Mouse (Mus musculus) adrenal gland, adult 2 months (tissue): Measurements from ENCODE around the gene Frat1. TPM values are rescaled to one million over a fixed set of nuclear protein-coding genes. Genes with fewer than 3 reads are reported as not detected.

Experiments
- DNase-seq: peaks from one replicate; pipeline ENCODE4 v3.0.0; 2021
- polyA plus RNA-seq: library from polyadenylated mRNA; depleted of rRNA; stranded (reverse); fragments of >200 nt; gene quantifications from 2 replicates; pipeline ENCODE4 v1.2.3, GENCODE M21; 2012
- total RNA-seq, 2 experiments: library from RNA; stranded (reverse); gene quantifications; 2 replicates each; pipeline ENCODE4 v1.2.3; 2021

Gene Frat1
- total and polyA plus RNA-seq, 3 experiments = 3.8 to 10.8 (median 9.7) TPM

DNA sequence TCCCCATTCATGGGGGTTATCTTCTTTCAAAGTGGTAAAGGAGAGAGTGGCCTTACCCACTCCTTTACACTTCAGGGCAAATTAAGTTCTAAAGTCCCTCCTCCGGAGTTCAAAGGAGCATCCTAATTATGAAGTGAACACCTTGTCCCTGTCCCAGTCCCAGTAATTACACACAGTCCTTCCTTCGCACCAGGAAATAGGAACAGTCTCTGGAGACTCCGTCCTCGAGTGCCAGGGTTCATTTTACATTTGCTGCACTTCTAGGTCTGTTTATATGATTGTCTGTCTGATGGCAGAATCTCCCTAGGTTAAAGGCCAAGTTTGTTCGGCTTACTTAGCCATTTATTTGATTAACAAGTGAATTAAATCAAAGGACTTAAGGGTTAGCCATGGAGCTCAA, 13.4 kb upstream of the Frat1 start:
- DNase-seq = no peak

DNA sequence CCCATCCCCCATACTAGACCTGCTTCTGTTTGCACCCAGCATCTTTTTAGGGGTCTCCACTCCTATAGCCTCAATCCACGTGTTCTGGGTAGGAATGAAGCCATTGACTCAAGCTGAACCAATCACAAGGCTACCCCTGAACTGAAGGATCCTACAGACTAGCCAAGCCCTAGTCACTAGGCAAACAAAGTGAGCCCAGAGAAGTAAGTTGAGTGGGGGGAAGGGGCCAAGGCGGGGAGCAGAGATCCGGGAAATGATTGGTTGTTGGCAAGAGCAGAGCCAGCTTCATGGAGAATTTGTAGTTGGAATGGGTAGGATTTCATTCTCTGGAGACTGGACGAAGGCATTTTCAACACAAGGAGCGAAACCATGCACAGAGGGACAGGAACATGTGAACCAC, 12.9 kb upstream of the Frat1 start:
- no peak for DNase-seq

DNA sequence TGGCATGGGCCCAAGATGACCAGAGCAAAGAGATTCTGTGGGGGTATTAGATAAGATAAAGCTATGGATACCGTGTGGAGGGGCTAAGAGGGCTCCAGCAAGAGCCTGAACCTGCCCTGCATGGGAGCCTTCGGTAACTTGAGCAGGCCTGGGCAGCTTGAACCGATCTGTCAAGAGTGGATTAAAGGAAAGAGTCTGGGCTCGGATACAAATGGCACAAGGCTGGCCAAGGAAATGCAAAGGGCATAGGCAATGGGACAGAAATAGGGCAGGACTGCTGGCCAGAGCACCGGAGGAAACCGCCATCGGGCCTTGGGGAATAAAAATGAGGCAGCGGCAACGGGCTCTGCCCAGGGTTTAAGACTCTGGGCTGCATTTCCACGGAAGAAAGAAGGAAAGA, 12.4 kb upstream of the Frat1 start:
- DNase-seq = peak; percentile 35

DNA sequence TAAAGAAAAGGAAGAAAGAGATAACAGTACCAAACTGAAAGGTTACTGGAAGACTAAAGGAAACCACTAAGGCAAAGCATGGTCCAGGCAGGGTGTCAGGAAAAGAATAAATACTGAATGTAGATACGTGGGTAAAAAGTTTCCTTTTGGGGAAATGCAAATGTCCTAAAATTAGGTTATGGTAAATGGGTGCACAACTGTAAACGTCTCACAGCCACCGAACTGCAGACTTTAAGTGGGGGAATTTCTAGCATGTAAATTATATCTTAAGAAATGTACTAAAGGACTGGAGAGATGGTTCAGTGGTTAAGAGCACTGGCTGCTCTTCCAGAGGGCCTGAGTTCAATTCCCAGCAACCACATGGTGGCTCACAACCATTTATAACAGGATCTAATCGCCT, 11.0 kb upstream of the Frat1 start:
- DNase-seq = no peak

DNA sequence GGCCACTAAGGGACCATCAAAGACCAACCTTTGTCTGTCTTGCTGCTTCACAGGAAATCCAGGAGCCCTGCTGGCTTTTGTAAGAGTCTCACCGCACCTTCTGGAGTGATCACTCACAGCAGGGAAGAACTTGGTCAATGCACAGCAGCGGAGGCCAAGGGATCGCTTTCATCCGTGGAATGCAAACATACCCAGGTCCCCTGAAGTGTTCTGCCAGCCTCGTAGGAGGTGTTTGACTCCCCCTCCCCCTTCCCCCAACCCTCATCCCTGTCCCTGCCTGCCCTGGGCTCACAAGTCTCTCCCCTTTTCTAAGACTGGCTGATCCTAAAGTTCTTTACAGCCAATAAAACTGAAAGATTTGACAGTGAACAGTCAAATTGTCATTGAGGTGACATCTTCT, 8.3 kb upstream of the Frat1 start:
- no peak for DNase-seq

DNA sequence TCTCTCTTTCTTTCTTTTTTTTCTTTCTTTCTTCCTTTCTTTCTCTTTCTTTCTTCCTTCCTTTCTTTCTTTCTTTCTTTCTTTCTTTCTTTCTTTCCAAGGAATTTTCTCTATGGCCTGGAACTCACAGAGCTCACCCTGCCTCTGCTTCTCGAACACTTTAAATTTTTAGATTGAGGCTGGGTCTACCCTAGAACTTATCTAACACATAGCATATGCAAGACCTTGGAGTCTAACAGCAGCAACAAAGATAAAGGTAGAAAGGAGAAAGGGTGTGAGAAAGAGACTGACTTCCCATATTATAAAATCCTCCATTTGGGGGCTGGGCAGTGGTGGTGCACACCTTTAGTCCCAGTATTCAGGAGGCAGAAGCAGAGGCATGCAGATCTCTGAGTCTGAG, 7.2 kb upstream of the Frat1 start:
- DNase-seq = no peak

DNA sequence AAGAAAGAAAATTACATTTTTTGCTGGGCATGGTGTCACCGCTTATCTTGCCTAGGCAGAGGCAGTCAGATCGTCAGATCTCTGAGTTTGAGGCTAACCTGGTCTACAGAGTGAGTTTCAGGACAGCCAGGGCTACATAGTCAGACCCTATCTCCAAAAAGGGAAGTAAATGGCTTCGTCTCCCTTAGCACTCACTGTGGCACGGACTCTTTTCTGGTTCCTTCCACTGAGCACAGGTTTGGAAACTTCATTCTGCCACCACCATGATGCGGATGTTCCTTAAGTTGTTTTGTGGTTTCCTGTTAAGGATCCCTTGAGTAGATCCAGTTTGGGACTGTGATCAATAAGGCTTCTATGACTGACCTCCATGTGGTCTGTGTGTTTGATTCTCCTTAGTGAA, 4.8 kb upstream of the Frat1 start:
- DNase-seq = no peak

DNA sequence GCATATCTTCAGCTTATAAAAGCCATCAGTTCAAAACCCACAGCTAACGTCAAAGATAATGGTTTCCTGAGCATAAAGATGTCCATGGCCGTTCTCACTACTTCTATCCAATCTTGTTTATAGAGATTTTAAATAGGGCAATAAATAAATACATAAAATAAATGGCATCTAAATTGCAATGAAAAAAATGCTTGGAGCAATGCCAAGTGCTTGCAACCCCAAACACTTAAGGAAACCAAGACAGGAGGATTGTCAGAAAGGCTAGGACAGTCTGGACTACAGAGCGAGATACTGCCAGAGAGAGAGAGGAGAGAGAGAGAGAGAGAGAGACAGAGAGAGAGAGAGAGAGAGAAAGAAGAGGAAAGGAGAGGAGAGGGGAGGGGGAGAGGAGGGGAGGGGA, 3.2 kb upstream of the Frat1 start:
- DNase-seq = no peak

DNA sequence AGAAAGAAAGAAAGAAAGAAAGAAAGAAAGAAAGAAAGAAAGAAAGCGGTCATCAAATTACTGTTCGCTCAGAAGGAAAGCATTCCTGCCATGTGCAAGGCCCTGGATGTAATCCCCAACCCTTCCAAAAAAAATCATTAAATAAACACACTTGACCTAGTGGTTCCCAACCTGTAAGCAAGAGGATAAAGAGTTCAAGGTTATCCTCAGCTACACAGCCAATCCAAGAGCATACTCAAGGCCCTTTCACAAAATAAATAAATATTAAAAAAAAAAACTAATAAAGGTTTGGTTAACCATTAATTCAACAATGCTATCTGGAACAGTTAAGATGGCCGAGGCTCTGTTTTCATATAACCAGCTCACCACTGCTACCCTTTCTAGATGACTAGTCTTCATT, 829 bp upstream of the Frat1 start:
- DNase-seq = no peak

DNA sequence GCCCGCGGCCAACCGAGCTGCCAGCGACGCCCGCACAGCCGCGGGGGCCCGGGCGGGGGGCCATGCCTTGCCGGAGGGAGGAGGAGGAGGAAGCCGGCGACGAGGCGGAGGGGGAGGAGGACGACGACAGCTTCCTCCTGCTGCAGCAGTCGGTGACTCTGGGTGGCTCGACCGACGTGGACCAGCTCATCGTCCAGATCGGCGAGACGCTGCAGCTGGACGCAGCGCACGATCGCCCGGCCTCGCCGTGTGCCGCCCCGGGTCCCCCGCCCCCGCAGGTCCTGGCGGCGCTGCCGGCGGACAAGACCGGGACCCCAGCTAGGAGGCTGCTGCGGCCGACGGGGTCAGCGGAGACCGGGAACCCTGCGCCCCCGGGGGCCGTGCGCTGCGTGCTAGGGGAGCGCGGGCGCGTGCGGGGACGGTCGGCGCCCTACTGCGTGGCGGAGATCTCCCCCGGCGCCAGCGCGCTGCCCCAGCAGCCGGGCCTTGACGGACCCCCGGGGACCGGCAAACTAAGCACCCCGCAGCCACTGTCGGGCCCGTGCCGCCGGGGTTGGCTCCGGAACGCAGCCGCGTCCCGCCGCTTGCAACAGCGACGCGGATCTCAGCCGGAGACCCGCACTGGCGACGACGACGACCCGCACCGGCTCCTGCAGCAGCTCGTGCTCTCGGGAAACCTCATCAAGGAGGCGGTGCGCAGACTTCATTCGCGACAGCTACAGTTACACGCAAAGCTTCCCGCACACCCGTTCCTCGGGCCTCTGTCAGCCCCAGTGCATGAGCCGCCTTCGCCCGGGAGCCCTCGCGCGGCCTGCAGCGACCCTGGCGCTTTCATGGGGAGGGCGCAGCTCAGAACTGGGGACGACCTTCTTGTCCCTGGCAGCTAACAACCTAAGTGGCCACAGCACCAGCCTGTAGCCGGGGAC, 599 bp downstream of the Frat1 start:
- peak; percentile 70 for DNase-seq

DNA sequence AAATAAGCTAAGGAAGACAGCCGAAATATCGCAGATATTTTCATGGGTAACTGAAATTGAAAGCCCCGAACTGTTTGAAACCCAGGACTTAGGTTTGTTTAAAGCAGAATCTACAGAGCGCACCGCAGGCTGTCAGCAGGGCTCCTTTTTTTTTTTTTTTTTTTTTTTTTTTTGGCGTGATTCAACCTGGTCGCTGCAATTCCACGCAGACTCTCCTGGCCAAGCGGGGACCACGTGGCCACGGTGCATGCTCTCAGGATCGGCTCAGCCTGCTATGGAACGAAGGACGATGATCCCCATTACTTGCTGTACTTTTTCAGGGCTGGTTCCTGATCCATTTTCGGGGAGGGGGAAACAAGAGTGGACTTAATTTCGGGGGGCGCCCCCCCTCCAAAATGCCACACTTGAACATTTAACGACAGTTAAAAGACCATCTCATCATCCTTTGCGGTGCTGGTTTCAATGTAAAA, 1.4 kb downstream of the Frat1 start:
- DNase-seq = peak; percentile 76

DNA sequence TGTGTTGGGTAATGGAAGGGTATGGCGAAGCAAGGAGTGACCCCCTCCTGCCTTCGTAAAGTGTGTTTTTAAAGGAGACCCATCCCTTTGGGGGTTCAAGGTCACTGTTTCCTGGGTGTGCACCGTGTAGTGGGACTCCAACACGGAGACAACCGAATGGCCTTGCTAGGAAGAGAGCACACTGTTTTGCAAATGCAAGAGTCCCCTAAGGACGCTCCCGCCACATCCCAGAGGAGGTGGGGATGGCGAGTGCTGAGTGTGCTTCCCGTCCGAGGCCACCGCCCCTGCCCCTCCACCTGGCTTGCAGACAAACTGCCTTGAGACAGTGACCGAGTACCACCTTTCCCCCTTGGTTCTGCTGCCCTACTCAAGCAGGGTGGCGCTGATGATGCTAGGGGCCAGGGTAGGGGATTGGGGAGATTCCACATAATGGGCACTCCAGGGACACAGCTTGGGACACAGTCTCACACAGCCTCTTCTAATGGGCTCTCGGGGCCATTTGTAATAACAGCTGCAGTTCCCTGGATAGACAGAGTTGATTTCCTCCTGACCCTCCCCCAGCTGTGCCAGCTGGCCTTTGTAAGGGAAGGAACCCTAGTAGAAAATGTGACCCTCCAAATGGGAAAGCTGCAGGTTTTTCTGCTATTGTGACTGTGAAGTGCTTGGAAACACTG, 2.1 kb downstream of the Frat1 start:
- DNase-seq = no peak

DNA sequence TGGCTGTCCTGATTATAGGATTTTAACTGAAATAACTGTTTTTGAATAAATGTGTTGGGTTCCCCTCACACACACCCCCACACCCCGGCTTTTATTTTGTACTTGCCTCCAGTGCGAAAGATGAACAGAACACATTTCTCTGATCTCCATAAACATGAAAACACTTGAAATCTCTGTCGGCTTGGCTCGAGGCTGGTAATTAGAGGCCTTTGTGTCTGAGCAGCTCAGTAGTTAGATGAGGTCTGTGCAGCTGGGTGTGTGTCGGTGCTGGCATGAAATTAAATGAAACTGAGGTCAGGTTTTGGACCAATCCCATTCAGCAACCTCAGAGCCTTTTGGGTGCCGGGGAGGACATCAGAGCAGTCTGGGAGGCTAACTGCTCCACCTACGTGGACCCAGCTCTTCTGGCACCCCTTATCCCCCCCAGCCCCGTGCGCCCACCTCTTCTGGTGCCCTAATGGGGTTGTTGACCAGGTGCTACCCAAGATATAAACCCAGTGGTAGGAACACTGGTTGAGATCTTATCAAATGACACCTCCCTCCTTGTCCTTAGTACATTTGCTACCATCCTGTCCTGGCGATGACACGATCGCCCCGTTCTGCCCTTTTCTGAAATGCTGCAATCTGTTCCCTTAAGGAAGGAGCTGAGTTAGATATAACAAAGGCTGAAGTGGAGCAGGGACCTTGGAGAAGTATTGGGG, 2.9 kb downstream of the Frat1 start:
- no peak for DNase-seq

DNA sequence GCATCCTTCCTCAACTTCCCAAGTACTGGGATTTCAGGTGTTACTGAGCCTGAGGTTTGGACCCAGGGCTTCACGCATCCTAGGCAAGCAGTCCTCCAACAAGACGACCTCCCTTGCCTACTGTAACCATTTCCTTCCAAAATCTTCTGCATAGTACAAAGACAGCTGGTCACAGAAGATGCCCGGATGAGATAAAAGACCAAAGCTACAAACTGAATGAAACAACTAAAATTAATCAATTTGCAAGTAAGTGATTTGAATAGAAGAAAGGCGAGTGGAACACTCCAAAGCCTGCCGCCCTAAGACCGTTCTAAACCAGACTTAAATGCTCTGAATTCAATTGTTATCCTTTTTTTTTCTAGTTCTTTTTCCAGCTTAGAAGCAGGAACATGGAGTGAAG, 5.6 kb downstream of the Frat1 start:
- DNase-seq = no peak

DNA sequence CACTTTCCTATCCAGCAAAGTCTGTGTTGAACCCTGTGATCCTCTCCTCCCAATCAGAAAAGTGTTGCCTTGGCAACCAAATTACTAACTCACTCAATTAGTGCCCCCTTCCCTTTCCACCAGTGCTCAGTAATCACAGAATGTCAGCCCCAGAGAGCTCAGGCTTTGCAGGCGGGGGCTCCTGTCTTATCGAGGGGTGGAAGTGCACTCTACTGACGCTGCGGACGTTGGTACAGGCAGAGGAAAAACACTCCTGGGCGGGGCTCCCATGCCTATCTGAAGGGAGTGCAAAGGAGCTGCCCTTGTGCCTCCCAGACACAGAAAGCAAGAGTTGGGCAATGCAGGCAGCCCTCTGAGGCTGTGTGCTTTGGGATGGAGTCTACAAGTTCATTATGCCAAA, 6.0 kb downstream of the Frat1 start:
- DNase-seq = peak; percentile 54

DNA sequence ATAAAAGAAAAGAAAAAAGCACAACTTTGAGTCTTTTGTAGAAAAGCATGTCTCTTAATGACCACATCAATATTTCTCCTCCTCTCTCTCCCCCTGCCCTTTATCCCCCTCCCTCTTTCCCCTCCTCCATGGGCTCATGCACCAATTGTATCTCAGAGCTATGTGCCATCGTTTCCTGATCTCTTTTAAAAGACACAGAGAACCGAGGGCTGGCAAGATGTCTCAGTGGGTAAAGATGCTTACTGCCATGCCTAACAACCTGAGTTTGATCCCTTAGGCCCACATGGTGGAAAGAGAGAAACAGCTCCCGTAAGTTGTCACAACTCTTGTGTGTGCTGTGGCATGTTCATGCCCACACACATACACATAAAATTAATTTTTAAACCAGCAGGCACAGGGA, 6.9 kb downstream of the Frat1 start:
- DNase-seq = no peak

DNA sequence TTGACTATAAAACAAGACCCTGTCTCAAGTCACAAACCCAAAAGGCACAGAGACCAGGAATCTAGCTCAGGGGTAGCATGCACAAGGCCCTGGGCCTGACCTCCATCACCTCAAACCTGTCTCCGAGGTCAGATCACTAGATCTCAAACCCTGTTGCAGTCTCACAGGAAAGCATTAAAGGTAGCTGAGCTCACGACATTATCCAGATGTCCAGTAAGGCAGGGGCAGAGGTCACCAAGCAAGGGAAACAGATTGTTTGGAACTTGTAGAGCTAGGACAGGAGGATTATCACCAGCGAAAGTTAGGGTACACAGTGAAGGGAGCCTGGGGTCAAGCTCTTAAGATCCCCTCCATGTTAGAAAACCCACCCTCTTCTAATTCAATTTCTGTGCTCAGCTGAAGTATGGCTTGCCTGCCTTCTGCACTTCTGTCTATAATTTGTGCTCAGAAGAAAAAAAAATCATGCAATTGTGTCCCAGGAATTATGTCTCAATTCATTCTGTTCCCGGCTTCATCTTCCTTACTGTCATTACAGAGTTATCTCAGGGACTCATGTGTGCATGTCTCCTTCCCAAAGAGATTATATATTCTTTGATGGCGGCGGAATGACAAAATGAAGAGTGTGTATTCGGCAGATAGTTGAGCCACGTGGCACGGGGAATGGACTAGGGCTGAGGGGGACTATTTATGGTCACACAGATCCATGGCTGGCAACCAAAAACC, 7.6 kb downstream of the Frat1 start:
- no peak for DNase-seq

DNA sequence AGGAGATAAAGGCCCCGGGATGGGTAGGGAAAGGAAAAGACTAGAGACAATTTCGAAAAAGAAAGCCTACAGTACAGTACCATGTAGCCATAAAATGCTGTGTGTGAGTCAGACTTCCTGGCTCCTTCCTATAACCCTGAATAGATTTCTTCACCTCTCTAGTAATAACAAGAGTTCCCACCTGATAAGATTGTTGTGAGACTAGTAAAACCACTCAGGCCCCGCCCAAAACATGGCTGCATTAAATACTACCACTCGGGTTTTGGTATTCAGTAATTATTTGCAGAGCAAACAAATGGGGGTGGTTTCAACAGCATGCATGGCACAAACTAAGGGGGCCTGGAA, 8.1 kb downstream of the Frat1 start:
- DNase-seq = no peak

DNA sequence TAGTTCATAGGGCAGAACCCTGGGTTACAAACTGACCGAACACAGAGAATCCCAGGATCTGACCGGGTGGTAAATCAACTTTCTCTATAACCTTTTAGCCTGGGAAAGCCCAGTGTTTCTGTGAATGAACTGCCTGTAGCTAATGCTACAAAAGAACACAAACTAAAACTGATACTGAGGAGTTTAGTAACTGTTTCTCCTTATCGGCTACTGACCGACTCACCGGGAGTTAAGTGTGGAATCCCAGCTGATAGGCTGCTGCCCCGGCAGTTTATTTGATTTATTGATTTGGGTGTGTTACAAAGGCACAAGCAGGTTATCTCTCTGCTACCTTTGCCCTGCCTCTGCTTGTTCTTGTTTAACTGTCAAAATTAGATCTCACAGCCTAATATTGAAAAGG, 9.0 kb downstream of the Frat1 start:
- DNase-seq = no peak

DNA sequence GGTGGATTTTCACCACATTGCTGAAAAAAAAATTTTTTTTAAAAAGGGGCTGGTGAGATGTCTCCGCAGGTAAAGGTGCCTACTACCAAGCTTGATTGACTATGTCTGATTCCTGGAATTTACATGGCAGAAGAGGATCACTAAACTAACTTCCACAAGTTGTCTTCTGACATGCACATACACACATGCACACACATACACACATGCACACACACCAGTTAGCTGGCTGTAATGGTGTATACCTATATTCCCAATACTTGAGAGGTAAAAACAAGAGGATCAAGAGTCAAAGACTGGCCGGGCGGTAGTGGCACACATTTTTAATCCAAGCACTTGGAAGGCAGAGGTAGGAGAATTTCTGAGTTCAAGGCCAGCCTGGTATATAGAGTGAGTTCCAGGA, 9.9 kb downstream of the Frat1 start:
- DNase-seq = no peak

DNA sequence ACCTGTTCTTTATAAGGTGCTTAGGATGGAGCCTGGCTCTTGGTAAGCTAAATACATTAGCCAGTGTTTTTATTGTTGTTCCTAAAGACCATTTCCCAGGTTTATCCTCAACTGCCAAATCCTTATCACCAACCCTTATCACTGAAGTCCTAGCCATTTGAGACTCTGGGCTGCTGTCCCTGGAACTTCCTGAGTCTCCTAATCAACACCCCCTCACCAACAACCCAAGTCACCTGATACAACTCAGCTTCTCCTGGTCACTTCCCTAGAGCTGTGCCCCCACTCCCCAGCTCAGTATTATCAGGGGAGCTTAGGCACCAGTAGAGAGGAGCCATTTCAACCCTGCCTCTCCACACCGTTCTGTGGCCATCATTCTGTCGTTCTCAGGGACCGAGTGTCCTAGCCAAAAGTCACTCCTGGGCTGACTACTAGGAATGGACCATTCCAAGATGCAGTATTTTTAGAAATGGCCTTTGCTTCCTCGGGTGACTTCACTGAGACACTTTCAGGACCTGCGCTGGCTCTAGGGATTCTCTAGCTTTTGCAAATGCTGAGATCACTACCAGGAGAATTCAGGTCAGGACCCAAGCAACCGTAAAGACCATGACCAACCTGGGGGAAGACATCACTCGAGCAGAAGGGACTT, 11.5 kb downstream of the Frat1 start:
- DNase-seq = no peak

DNA sequence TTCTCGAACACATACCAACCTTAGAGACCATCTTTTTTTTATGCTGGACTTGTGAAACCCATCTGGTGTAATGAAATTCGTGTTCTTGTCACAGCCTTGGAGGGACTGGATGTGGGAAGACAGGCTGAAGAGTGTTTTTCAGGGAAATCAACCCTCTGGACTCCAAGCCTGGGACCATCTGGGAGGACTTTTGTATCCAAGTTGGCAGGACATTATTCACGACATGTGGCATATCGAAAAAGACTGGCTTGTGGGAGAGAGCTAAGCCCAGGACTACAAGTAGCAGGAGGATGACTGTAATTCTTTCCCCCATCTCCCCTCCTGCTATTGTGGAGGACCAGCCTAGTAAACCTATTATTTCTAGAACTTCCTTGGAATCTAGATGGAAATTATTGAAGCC, 12.4 kb downstream of the Frat1 start:
- no peak for DNase-seq
